Mouse (Mus musculus): ENCODE results near the gene Cfap99. TPM values are rescaled to one million over a fixed set of nuclear protein-coding genes. Genes with fewer than 3 reads are reported as not detected.

Cfap99 gene
- polyA plus RNA-seq (2015; fragmentation: Nextera tagmentation; extraction: Ambion mirVana): 0.43 and 0.58 TPM in 2 replicates

DNA sequence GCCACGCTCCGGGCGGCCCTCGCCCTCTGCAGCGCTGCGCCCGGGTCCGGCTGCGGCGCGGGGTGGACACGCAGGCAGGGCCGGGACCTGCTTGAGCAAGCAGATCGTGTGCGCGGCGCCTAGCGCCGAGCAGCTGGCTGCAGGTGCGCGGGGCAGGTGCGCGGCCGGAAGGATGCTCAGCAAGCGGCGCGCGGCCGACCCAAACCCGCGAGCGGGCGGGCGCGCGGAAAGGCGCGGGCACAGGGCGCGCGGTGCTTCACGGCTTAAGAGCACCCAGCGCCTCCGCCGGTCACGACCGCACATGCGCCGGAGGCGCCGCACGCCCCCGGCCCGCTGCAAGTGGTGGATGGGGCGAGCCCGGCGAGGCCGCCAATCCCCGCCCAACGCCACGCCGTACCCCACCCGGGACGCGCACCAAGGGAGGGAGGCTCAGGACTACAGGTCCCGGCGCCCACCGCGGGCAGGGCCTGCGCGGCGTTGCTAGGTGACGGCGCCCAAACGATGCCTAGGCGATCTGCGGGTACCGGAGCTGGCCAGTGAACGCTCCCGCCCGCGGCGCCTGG is at the start of gene Cfap99, which contains the start of gene Zfyve28:
Gene Cfap99 (plus strand): TSS at position 447 of the 563 bp plus-strand sequence.
Gene Zfyve28 (minus strand): TSS at position 296 of the 563 bp plus-strand sequence.
- no peak within 1 kb of the TSS for H3K27ac ChIP-seq (ENCODE audit: low read length)
- H3K4me2 ChIP-seq (ENCODE audit: low read depth, low read length): peak within 1 kb of the TSS; percentile 85
- peak within 1 kb of the TSS; percentile 57 for H3K4me3 ChIP-seq (ENCODE audit: low read length)
- H3K27me3 ChIP-seq (ENCODE audit: control insufficient read depth, insufficient read depth, low read depth, low read length): peaks cover 49% of the 10 kb centered on the region
- peak within 1 kb of the TSS; percentile 13 for H3K9ac ChIP-seq (ENCODE audit: low read length)
- under 1% methylated on average over 63 of the region's 83 CpGs for WGBS
- peak; percentile 91 for ATAC-seq (ENCODE audit: low read depth)
- no peaks in the 10 kb centered on the region for H3K9me3 ChIP-seq (ENCODE audit: control insufficient read depth, low read length)
- H3K36me3 ChIP-seq (ENCODE audit: control insufficient read depth, insufficient read depth, low read length): no peaks in the 10 kb centered on the region
- peaks cover 19% of the 10 kb centered on the region for H3K4me1 ChIP-seq (replicated peaks; ENCODE audit: control insufficient read depth, insufficient read depth, low read length)

- peak overlapping the region; percentile 13; the same call in 1 of the 2 replicates for H3K4me2 ChIP-seq (ENCODE audit: low read depth, low read length)
Measured at GRCm38 (mm10) chr5:34242224-34242963, 46.0 kb upstream of the Cfap99 start.

GRCm38 (mm10) chr5:34243062-34243461 is 45.3 kb upstream of the Cfap99 start:
- H3K27ac ChIP-seq (ENCODE audit: low read length): no peak overlapping the region
- H3K9ac ChIP-seq (ENCODE audit: low read length): no peak overlapping the region
- WGBS: 85% methylated on average over 5 of the region's 5 CpGs
- no peak overlapping the region for H3K4me3 ChIP-seq (ENCODE audit: low read length)
- no peaks in the 10 kb centered on the region for H3K36me3 ChIP-seq (ENCODE audit: control insufficient read depth, insufficient read depth, low read length)
- no peaks in the 10 kb centered on the region for H3K27me3 ChIP-seq (ENCODE audit: control insufficient read depth, insufficient read depth, low read depth, low read length)
- ATAC-seq (ENCODE audit: low read depth): peak; percentile 23; the same call in 1 of the 2 replicates
- H3K9me3 ChIP-seq (ENCODE audit: control insufficient read depth, low read length): no peaks in the 10 kb centered on the region
- H3K4me2 ChIP-seq (ENCODE audit: low read depth, low read length): no peak overlapping the region
- H3K4me1 ChIP-seq (replicated peaks; ENCODE audit: control insufficient read depth, insufficient read depth, low read length): peaks cover 11% of the 10 kb centered on the region

More at GRCm38 (mm10) chr5:34242224-34242963, 46.0 kb upstream of the Cfap99 start:
- H3K27me3 ChIP-seq (ENCODE audit: control insufficient read depth, insufficient read depth, low read depth, low read length): no peaks in the 10 kb centered on the region
- ATAC-seq (ENCODE audit: low read depth): peak; percentile 61; the same call in 1 of the 2 replicates
- H3K4me1 ChIP-seq (replicated peaks; ENCODE audit: control insufficient read depth, insufficient read depth, low read length): peaks cover 11% of the 10 kb centered on the region
- no peaks in the 10 kb centered on the region for H3K36me3 ChIP-seq (ENCODE audit: control insufficient read depth, insufficient read depth, low read length)
- no peak overlapping the region for H3K4me3 ChIP-seq (ENCODE audit: low read length)
- no peak overlapping the region for H3K27ac ChIP-seq (ENCODE audit: low read length)
- no peaks in the 10 kb centered on the region for H3K9me3 ChIP-seq (ENCODE audit: control insufficient read depth, low read length)
- 6% methylated on average over 15 of the region's 15 CpGs for WGBS
- no peak overlapping the region for H3K9ac ChIP-seq (ENCODE audit: low read length)

GRCm38 (mm10) chr5:34246443-34246842 is 42.0 kb upstream of the Cfap99 start:
- Histone ChIP-seq H3K27ac (ENCODE audit: low read length) (no peak overlapping the region), H3K4me2 (ENCODE audit: low read depth, low read length) (no peak overlapping the region), H3K4me3 (ENCODE audit: low read length) (no peak overlapping the region), H3K27me3 (ENCODE audit: control insufficient read depth, insufficient read depth, low read depth, low read length) (no peaks in the 10 kb centered on the region), H3K4me1 (replicated peaks; ENCODE audit: control insufficient read depth, insufficient read depth, low read length) (peaks cover 18% of the 10 kb centered on the region), H3K36me3 (ENCODE audit: control insufficient read depth, insufficient read depth, low read length) (no peaks in the 10 kb centered on the region), H3K9me3 (ENCODE audit: control insufficient read depth, low read length) (no peaks in the 10 kb centered on the region), H3K9ac (ENCODE audit: low read length) (no peak overlapping the region)
- 91% methylated on average over 3 of the region's 3 CpGs for WGBS
- no peak for ATAC-seq (ENCODE audit: low read depth)

- no peak for ATAC-seq (ENCODE audit: low read depth)
- peaks cover 15% of the 10 kb centered on the region for H3K4me1 ChIP-seq (replicated peaks; ENCODE audit: control insufficient read depth, insufficient read depth, low read length)
- no peak overlapping the region for H3K9ac ChIP-seq (ENCODE audit: low read length)
- 59% methylated on average over 4 of the region's 4 CpGs for WGBS
- no peak overlapping the region for H3K4me3 ChIP-seq (ENCODE audit: low read length)
- no peak overlapping the region for H3K4me2 ChIP-seq (ENCODE audit: low read depth, low read length)
- H3K9me3 ChIP-seq (ENCODE audit: control insufficient read depth, low read length): no peaks in the 10 kb centered on the region
- H3K27ac ChIP-seq (ENCODE audit: low read length): no peak overlapping the region
- no peaks in the 10 kb centered on the region for H3K36me3 ChIP-seq (ENCODE audit: control insufficient read depth, insufficient read depth, low read length)
- H3K27me3 ChIP-seq (ENCODE audit: control insufficient read depth, insufficient read depth, low read depth, low read length): no peaks in the 10 kb centered on the region
Measured at GRCm38 (mm10) chr5:34249132-34249531, 39.3 kb upstream of the Cfap99 start.

DNA sequence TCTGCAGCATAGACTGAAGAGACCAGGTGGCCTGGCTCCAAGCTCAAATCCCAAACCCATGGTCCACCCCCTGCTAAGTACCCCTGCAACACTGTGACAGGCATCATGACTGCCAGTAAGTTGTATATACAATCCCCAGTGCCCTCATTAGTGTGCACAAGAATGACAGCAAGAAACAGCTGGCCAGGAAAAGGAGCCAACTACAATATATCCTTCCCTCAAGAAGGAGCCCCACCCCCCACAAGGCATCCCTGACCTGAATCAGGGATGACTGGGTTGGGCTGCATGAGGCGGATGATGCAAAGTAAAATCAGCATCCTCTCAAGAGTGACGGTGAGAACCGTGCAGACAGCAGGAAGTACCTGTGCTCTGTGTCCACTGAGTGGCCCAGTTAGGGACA is 38.3 kb upstream of the Cfap99 start:
- Histone ChIP-seq H3K27ac (ENCODE audit: low read length) (no peak overlapping the region), H3K9me3 (ENCODE audit: control insufficient read depth, low read length) (no peaks in the 10 kb centered on the region), H3K36me3 (ENCODE audit: control insufficient read depth, insufficient read depth, low read length) (no peaks in the 10 kb centered on the region), H3K4me2 (ENCODE audit: low read depth, low read length) (no peak overlapping the region), H3K9ac (ENCODE audit: low read length) (no peak overlapping the region), H3K4me1 (replicated peaks; ENCODE audit: control insufficient read depth, insufficient read depth, low read length) (peaks cover 15% of the 10 kb centered on the region), H3K27me3 (ENCODE audit: control insufficient read depth, insufficient read depth, low read depth, low read length) (no peaks in the 10 kb centered on the region), H3K4me3 (ENCODE audit: low read length) (no peak overlapping the region)
- ATAC-seq (ENCODE audit: low read depth): peak; percentile 53
- 44% methylated on average over 3 of the region's 3 CpGs for WGBS

DNA sequence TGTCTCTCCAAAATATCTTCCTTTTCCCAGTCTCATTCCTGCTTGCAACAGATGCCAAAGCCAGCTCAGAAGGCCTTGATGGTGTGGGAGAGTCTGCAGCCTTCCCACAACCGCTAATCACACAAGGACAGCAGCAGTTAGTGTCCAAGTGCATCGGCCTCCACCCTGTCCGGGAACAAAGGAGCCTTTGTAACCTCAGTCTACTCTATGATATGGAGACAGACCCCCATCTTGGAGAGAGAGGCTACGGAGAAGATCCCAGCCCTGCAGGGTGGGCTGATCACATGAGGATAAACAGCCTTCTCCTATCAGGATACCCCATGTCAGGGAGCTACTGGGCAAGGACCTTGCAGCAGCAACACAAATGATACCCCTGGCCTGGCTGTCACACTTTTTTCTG is 36.6 kb upstream of the Cfap99 start:
- 34% methylated on average over 4 of the region's 4 CpGs for WGBS

DNA sequence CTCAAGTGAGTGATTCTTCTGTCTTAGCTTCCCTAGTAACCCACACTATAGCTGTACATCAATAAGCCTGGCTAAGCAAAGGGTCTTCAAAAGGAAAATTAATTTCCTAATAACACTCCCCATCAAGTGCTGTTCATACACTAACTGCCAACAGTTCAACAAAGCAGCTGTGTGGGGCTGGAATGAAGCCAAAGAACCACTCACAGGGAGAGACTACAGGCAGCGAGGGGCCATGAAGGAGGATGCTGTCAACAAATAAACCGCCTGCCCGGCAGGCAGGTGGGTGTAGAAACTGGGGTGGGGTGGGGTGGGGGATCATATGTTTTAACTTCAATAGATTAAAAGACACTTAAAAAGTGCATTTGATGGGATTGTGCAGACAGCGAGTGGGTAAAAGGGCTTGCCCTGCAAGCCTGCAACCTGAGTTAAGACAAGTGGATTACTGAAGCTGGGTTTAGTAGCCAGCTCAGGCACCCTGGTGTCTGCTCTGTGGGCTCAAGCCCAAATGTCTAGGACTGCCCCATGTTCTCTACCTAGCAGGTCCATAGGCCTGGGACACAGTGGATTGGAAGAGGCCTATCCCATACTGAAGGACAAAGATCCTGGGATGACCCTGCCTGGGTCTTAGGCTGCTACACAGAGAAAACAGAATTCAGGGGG is 36.0 kb upstream of the Cfap99 start:
- H3K27ac ChIP-seq (ENCODE audit: low read length): no peak overlapping the region
- no peaks in the 10 kb centered on the region for H3K27me3 ChIP-seq (ENCODE audit: control insufficient read depth, insufficient read depth, low read depth, low read length)
- peak; percentile 62; the same call in 1 of the 2 replicates for ATAC-seq (ENCODE audit: low read depth)
- no peaks in the 10 kb centered on the region for H3K36me3 ChIP-seq (ENCODE audit: control insufficient read depth, insufficient read depth, low read length)
- H3K4me3 ChIP-seq (ENCODE audit: low read length): no peak overlapping the region
- no peaks in the 10 kb centered on the region for H3K9me3 ChIP-seq (ENCODE audit: control insufficient read depth, low read length)
- no peak overlapping the region for H3K9ac ChIP-seq (ENCODE audit: low read length)
- peaks cover 15% of the 10 kb centered on the region for H3K4me1 ChIP-seq (replicated peaks; ENCODE audit: control insufficient read depth, insufficient read depth, low read length)
- 7% methylated on average over 4 of the region's 4 CpGs for WGBS
- H3K4me2 ChIP-seq (ENCODE audit: low read depth, low read length): no peak overlapping the region

More for the DNA sequence above, 36.6 kb upstream of the Cfap99 start:
- Histone ChIP-seq H3K4me3 (ENCODE audit: low read length) (no peak overlapping the region), H3K4me1 (replicated peaks; ENCODE audit: control insufficient read depth, insufficient read depth, low read length) (peaks cover 15% of the 10 kb centered on the region), H3K4me2 (ENCODE audit: low read depth, low read length) (no peak overlapping the region), H3K27ac (ENCODE audit: low read length) (no peak overlapping the region), H3K36me3 (ENCODE audit: control insufficient read depth, insufficient read depth, low read length) (no peaks in the 10 kb centered on the region), H3K27me3 (ENCODE audit: control insufficient read depth, insufficient read depth, low read depth, low read length) (no peaks in the 10 kb centered on the region), H3K9ac (ENCODE audit: low read length) (no peak overlapping the region), H3K9me3 (ENCODE audit: control insufficient read depth, low read length) (no peaks in the 10 kb centered on the region)
- no peak for ATAC-seq (ENCODE audit: low read depth)

DNA sequence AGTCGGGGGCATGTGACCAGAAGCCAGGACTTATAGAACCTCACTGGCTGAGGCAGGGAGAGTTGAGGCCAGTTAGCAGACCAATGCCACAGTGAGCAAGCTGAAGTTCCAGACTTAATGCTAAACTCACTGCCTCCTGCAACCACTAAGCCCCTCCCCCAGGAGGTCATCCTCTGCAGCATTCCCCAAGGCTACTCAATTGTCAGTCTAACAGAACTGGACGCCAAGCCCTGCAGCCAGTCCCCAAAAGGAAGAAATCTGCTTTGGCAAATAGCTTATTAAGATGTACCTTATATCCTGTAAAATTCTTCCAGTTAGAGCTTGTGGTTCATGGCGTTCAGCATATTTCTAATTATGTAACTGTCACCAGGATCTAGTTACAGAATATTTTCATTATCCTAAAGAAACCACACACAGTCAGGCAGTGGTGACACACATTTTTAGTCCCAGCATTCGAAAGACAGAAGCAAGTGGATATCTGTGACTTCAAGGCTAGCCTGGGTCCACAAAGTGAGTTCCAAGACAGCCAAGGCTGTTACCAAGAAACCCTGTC is 35.4 kb upstream of the Cfap99 start:
- Histone ChIP-seq H3K27ac (ENCODE audit: low read length) (no peak overlapping the region), H3K9ac (ENCODE audit: low read length) (no peak overlapping the region), H3K27me3 (ENCODE audit: control insufficient read depth, insufficient read depth, low read depth, low read length) (no peaks in the 10 kb centered on the region), H3K4me2 (ENCODE audit: low read depth, low read length) (no peak overlapping the region), H3K4me3 (ENCODE audit: low read length) (no peak overlapping the region), H3K4me1 (replicated peaks; ENCODE audit: control insufficient read depth, insufficient read depth, low read length) (peaks cover 15% of the 10 kb centered on the region), H3K36me3 (ENCODE audit: control insufficient read depth, insufficient read depth, low read length) (no peaks in the 10 kb centered on the region), H3K9me3 (ENCODE audit: control insufficient read depth, low read length) (no peaks in the 10 kb centered on the region)
- no peak for ATAC-seq (ENCODE audit: low read depth)
- WGBS: 47% methylated on average over 4 of the region's 4 CpGs

Data from lung, embryonic 16.5 days (tissue).